Mouse (Mus musculus) v-Abl transformed pro-B cells (cell line): ENCODE measurements around the gene Grik3.

ENCODE experiments used
- in situ Hi-C, 2 experiments: fragments of 400-800 bp; cut with MboI; formaldehyde crosslinking; loops; one replicate each; pipeline ENCODE4 v1.15.1; 2025; ENCODE audit not compliant: unreplicated experiment in 2 of 2

Gene Grik3

DNA sequence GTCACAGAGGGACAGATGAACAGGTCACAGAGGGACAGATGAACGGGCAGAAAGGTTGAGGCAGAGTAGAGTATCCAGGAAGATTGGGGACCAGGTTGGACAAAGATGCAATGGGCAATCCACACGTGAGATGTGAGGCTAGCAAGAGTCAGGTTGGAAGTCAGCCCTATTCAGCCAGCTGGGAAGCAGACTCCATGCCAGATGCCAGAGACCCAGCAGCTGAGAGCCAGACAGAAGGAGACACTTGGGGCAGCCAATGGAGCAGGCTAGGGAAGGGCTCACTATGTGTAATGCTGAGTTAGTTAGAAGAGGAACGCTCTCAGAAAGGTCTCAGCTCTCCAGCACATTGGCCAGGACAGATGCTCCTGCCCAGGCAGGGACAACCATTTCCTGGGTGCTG is 94.2 kb downstream of the Grik3 start:
- in situ Hi-C loops = no loop called here

DNA sequence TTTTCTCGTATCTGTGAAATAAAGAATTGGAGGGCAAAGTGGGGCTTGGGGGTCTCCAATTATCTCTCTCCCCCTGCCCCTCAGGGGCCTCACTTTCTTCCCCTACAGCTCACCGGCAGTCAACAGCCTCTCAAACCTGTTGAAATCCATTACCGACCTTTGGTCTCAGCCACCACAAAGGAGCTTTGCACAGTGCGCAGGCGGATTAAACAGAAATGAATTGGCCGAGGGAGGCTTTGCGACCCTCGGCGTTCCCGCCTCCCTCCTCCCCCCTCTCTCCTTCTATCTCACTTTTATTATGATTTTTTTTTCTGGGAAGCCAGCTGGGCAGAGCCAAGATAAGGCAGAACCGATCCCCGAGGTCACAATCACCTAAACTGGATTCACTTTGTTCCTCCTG is 97.1 kb downstream of the Grik3 start:
- in situ Hi-C loops = no loop called here

DNA sequence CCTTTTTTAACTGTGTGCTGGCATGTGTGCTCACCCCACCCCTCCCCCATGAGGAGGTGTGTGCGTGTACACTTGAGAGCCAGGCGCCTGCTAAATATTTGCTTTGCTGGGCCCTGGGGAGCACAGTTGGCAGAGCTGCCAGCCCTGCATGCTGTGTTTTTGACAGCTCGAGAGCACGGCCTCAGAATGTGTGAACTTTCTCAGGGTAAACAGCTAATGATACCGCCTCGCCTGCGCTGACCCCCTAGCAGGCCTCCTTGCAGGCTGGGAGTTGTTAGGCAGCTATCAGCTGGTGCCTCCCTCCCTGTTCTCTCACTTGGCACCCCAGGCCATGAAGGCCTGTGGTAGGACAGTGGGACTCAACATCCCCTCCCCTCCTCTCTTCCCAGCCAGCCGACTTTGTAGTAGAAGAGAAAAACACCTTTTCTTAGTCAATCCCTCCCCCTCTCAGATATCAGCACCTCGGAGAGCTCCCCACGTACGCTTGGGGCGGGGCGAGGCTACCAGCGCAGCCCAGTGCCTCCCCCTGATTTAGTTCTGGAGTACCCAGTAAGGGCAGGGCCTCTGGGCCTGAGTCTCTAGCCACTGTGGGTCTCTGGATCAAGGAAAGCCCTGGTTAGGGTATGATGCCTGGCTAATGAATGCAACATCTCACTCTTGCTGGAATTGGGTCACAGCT is 99.9 kb downstream of the Grik3 start:
- in situ Hi-C loops = no loop called here

DNA sequence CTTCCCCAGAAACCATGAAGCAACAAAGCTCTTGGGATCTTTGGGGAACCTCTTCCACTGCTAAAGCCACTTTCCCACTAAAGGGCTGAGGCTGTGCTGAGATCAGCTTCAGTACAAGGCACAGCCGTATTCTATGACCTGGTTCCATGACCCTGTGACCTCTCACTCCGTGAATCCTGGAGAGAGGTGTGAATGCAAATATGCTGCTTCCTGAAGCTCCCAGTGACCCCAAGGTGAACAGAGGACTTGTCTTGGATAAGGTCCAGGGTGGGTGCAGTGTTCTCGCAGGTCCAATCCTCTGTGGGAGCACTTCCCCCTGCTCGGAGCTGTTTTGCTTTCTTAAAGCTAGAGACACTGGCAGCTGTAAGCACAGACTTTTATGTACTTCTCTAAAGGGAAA is 102.2 kb downstream of the Grik3 start:
- in situ Hi-C loops = no loop called here

DNA sequence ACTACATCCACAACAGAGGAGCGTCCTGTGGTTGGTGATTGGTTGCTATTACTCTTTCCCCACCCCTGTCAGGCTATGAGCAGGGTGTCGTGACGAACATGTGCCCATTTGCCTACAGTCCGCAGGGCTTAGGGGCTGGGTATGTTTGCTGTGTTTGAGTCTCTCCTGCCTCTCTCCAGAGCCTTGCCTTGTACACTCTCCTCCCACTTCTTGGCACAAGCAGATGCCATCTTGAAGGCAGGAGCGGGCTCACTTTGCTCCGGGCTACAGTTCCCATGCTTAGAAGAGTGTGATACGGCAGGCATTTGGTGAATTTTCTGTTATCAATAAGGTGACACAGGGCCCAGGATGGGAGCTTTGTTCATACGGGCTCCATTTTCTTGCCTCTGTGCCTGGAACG is 104.5 kb downstream of the Grik3 start:
- in situ Hi-C loops = no loop called here

DNA sequence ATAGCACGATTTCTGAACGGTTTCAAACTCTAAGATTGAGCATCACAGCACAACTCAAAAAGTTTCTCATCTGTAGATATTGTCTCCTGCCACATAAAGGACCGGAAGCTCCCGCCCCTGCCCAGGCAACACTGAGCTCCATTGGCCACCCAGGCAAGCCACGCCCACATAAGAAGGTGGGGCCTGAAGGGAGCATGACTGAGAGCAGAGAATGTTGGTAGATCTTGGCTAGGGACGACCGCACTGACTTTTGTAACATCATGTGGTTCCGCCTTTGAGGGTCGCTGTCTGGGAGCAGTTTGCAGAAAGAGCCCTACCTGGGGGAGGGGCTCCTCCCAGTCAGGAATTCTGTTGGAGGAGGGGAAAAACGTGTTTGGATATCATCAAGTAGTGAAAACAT is 108.2 kb downstream of the Grik3 start:
- in situ Hi-C loops = no loop called here

DNA sequence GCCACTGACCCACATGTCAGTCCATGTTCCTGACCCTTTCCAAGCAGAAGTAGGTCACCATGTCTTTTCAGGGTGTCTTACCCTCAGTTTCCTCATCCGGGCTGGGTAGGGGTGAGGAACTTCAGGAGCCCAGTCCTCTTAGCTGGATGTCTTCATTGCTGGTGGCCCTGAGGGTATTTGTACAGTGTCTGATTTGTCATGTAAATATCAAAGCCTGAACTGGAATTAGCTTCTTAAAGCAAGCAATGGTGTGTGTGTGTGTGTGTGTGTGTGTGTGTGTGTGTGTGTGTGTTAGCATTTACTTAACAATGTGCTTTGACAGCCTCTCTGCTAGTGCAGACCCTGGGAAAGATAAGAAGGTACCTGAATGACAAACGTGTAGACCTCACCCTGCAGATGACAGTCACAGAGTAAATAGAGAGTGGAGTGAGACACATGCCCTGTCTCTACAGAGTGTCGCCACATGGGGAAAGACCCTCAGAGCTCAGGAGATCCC is 109.1 kb downstream of the Grik3 start:
- in situ Hi-C loops = loop anchor here in 1 of 2 experiments (25.0 kb wide), 1 partner anchor 712 kb away; the partner anchor contains the start of gene Epha10

DNA sequence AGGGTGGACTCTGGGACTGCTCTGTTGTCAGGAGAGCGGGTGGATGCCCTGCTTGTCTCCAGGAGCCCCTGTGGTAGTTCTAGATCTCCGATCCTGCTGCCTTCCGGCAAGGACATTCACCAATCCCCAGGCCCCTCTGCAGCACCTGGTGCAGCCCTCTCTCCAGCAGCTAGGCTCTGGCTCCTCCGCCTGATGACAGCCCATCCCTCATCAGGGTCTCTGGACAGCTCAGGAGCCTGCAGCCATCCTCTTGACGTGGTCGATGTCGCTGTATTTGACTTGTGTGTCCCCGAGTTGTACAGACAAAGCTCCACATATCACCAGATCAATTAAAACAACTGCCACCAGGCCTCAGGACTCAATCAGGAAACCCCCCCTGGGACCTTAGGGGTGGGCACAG is 110.1 kb downstream of the Grik3 start:
- in situ Hi-C loops = loop anchor here in 1 of 2 experiments (25.0 kb wide), 1 partner anchor 713 kb away; the partner anchor contains the start of gene Epha10

DNA sequence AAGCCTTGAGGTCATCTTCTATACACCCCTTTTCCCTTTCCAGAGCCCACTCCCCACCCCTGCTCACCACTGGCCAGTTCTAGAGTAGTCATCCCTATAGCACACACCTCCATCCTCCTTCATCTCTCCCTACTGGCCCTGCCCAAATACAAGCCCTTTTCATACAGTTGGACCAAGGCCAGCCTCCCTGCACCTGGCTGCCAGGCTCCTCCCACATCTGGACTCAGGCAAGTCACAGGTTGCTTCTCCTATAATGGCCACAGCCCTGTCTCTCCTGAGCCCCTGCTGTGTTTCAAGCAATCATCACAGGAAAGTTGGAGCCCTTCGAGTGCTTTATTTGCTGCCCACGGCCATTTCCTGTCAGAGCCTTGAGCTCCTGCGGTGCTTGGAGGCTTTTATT is 110.8 kb downstream of the Grik3 start:
- in situ Hi-C loops = loop anchor here in 1 of 2 experiments (25.0 kb wide), 1 partner anchor 714 kb away; the partner anchor contains the start of gene Epha10

DNA sequence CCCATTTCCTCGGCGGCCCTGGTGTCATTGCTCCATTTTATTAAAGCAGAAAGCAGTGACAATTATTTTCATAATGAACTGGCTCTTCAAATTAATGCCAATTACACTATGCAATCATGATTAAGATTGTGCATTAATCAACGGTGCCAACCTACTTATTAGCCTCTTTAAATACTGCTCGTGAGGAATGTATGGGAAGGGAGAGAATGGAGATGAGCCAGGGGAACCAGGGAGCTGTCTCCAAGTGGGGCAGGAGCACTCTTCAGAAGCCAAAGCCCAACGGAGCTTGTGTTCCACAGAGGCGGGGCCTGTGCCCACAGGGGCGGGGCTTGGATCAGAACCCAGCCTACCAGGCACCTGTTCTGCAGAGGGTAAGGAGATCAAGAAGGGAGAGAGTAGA is 114.0 kb downstream of the Grik3 start:
- in situ Hi-C loops = loop anchor here in 1 of 2 experiments (25.0 kb wide), 1 partner anchor 717 kb away; the partner anchor contains the start of gene Epha10

DNA sequence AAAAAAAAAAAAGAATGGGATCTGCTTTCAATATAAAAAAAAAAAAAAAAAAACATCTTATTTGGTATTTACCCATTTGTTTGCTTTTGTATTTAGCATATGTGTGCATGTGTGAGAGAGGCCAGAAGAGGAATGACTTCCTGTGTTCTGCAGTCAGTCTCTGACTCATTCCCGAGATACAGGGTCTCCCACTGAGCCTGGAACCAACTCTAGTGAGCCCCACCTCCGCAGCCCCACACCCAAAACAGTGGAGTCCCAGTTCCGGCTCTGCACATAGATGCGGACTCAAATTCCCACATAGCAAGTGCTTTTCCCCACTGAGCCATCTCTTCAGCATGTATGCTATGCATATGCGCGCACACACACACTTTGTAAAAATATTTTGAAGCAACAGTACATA is 115.6 kb downstream of the Grik3 start:
- in situ Hi-C loops = loop anchor here in 1 of 2 experiments (25.0 kb wide), 1 partner anchor 719 kb away; the partner anchor contains the start of gene Epha10

DNA sequence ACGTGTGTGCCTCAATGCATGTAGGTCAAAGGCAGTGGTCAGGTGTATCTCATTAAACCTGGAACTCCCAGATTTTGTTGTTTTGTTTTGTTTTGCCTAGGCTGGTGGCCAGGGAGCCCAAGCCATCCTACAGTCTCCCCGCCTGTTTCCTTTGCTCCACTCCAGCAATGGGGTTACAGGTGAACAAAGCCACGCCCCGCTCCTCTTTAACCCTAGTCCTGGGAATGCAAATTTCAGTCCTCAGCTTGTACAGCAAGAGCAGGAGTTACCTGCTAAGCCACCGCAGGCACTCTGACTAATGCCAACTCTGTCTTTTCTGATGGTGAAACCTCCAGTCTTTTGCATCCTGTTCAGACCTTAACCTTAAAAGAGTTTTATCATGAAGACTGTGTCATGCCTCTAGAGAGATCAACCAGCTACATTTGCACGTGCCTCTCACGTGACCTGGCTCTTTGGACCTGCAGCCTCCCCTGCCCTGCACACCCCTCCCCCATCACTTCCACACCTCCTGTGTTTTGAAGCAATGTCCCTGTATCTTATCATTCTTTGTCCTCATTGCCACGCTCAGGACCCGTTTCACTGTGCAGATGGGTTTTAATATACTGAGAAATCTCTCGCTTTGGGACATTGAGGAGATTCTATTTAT is 117.0 kb downstream of the Grik3 start:
- in situ Hi-C loops = loop anchor here in 1 of 2 experiments (25.0 kb wide), 1 partner anchor 720 kb away; the partner anchor contains the start of gene Epha10

DNA sequence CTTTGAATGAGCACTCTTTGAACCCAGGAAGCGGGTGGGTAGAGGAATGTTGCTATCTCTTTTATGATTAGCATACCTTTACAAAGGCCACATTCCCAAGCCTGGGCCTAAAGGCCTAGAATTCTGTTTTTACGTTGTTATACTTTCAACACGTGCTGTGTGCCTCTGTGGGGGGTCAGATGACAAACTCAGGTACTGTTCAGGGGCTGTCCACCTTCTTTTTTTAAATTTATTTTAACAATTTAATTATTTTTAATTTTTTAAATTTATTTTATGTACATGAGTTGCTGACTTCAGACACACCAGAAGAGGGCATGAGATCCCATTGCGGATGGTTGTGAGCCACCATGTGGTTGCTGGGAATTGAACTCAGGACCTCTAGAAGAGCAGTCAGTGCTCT is 118.4 kb downstream of the Grik3 start:
- in situ Hi-C loops = loop anchor here in 1 of 2 experiments (25.0 kb wide), 1 partner anchor 722 kb away; the partner anchor contains the start of gene Epha10

DNA sequence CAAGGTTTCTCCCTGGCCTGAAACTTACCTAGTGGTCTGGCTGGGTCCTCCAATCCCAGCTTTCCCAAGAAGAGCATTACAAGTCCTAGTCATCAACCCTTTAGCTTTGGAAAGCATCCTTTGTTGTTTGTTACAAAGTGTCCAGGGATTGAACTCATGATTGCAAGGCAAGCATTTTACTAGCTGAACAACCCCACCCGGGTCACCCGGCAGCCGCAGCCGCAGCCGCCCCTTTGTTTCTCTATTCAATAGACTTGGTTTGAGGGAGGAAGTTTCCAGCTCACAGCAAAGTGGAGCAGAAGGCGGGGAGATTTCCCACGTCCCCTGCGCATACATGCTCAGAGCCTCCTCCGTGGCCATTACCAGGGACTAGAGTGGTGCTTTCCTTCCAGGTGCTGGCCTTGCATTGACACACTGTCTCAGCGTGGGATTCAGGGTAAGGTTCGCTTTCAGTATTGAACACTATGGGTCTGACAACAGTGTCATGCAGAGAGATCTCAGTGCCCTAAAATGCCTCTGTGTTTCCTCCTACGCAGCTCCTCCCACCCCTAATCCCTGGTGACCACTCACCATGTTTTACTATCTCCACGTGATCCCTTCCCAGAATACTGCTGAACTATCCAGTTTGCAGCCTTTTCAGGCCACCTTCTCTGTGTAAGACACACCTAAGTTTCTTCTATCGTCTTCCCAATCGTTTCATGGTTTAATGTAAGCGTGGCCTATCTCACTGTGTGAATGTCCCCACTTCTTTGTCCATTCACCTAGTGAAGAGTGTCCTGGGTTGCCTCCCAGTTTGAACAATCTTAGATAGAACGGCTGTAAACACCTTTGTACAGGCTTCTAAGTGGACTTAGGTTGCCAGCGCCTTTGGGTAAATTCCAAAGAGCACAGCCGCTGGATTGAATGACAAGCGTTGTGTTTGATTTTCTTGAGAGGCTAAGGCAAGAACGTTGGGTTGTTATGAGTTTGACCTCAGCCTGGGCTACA is 119.1 kb downstream of the Grik3 start:
- in situ Hi-C loops = loop anchor here in 1 of 2 experiments (25.0 kb wide), 1 partner anchor 722 kb away; the partner anchor contains the start of gene Epha10

DNA sequence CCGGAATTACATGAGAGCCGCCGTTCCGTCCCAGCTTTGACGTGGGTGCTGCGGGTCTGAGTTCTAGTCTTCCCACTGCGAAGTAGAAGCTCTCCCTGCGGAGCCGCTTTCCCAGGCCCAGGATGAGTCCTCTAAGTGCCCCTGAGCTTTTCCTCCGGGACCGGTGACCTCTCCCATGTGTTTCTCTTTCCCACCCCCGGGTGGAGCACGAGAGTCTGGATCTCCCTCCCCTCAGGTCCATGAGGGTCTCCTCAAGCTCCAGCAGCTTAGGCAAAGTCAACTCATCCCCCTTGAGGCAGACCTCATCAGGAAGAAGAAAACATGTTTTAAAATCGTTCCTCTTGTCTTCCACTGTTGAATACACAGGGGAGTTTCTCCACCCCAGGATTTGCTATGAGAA is 127.4 kb downstream of the Grik3 start:
- in situ Hi-C loops = loop anchor here in 1 of 2 experiments (25.0 kb wide), 1 partner anchor 731 kb away; the partner anchor contains the start of gene Epha10

DNA sequence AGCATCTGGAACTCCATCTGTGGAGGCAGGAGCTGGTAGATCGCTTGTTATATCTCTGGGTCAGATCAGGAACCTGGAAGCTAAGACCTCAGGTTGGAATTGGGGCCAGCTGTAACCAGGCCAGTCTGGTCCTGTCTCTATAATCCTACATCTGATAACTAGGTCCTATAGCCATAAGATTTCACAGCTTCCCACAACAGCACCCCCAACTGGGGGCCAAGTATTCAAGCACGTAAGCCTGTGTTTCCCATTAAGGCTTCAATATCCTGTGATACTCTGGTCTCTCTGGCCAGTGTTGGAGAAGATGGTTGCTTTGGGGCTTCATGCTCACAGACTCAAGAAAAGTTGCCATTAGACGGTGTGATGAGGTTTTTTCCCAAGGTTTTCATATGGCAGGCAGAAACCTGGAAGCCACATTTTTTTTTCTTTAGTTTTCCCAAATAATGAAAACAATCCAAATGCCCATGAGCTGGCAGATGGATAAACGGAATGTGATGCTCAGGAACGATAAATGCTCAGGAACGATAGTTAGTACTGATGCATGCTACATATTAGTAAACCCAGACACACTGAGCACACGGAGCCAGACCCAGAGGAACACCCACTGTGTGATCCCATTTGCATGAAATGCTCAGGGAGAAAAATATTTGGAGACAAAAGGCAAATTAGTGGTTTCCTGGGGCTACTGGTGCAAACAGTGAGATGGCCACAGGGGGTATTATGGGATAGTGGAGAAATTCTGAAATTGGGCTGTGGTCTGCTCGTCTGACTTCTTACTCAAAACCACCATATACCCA is 128.2 kb downstream of the Grik3 start:
- in situ Hi-C loops = loop anchor here in 1 of 2 experiments (25.0 kb wide), 1 partner anchor 731 kb away; the partner anchor contains the start of gene Epha10

DNA sequence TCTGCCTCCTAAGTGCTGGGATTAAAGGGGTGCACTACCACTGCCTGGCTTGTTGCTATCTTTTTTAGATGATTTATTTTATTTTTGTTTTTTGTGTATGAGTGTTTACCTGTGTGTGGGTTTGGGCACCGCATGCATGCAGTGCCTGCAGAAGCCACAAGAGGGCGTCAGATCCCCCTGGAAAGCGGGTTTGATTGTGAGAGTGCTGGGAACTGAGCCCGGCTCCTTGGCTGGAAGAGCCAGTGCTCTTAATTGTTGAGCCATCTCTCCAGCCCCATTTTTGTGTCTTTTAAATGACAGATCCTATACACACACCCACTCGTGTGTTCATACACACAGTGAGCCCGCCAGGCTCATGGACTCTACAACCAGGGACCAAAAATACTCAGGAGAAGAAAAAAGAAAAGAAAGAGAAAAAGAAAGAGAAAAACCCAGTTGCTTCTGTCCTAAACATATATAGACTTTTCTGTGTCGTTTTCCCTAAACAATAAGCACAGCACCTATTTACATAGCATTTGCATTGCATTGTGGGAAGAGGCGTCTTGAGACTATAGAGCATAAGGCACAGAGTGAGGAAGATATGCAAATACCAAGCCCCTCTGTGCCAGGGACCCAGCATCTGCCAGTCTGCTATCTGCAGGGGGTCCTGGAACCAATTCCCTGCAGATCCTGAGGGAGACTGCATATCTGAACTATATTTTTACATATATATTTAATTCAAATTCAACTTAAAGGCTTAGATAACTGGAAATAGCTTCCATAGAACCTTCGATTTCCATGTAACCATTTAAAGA is 134.6 kb downstream of the Grik3 start:
- in situ Hi-C loops = loop anchor here in 1 of 2 experiments (25.0 kb wide), 1 partner anchor 738 kb away; the partner anchor contains the start of gene Epha10

DNA sequence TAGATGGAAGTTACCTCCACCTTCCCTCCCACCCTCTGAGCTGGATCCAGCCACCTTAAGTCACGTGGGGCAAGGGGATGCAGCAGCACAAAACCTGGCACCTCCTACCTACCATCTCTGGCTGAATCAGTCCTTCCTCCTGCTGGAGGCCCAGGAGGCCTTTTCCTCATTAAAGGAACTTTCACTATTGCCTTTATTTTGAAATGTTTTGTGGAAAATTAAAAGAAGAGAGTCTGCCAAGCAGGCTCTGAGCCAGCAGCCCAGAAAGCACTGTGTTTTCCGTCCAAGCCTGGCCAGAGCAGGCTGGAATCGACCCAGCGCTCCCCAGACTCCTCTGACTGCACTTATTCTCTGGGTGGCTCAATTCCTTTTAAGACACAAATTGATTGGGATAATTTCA is 139.0 kb downstream of the Grik3 start:
- in situ Hi-C loops = no loop called here
